Mouse (Mus musculus) liver, embryonic 15.5 days (tissue): ENCODE results near the gene Rbm15b. TPM values are rescaled to one million over a fixed set of nuclear protein-coding genes. Genes with fewer than 3 reads are reported as not detected.

Experiments used
- ATAC-seq: fragments of 200-750 bp; cut with Nextera tagmentation; 2 replicates; pipeline ENCODE4 v1.8.0; 2017; ENCODE audit warnings: moderate number of reproducible peaks, mild to moderate bottlenecking, moderate library complexity; ENCODE audit not compliant: insufficient read depth
- H3K27ac ChIP-seq: fragments of 300-500 bp; sonication (generic); replicated peaks from 2 replicates; pipeline ENCODE4 v1.5.1; 2015; ENCODE audit warnings: mild to moderate bottlenecking, inconsistent platforms
- H3K27me3 ChIP-seq: fragments of 300-500 bp; sonication (generic); 2 replicates; pipeline ENCODE4 v1.6.1; 2015; ENCODE audit warnings: mild to moderate bottlenecking, inconsistent platforms
- H3K36me3 ChIP-seq: fragments of 300-500 bp; sonication (generic); replicated peaks from 2 replicates; pipeline ENCODE4 v1.6.1; 2015; ENCODE audit warnings: moderate library complexity, mild to moderate bottlenecking, inconsistent platforms
- H3K4me1 ChIP-seq: fragments of 300-500 bp; sonication (generic); replicated peaks from 2 replicates; pipeline ENCODE4 v1.6.1; 2015; ENCODE audit warnings: inconsistent platforms
- H3K4me2 ChIP-seq: fragments of 300-500 bp; sonication (generic); 2 replicates; pipeline ENCODE4 v1.6.1; 2015; ENCODE audit warnings: moderate library complexity, mild to moderate bottlenecking, inconsistent platforms
- H3K4me3 ChIP-seq: fragments of 300-500 bp; sonication (generic); replicated peaks from 2 replicates; pipeline ENCODE4 v1.5.1; 2015; ENCODE audit warnings: mild to moderate bottlenecking, inconsistent platforms
- H3K9ac ChIP-seq: fragments of 300-500 bp; sonication (generic); 2 replicates; pipeline ENCODE4 v1.6.1; 2015; ENCODE audit warnings: moderate library complexity, mild to moderate bottlenecking, inconsistent platforms
- H3K9me3 ChIP-seq: fragments of 300-500 bp; sonication (generic); replicated peaks from 2 replicates; pipeline ENCODE4 v1.6.1; 2016; ENCODE audit warnings: inconsistent platforms
- WGBS: fragments of 180-500 bp; shearing (Covaris S2); methylation state at CpG from one replicate; pipeline ENCODE4 v1.1.7; 2015; ENCODE audit warnings: mixed read lengths; ENCODE audit not compliant: insufficient replicate concordance; 5-methylcytosine and 5-hydroxymethylcytosine counted together
- polyA plus RNA-seq: library from polyadenylated mRNA; unstranded; fragments of >200 nt; fragmentation: Nextera tagmentation; extraction: Ambion mirVana; gene quantifications from 2 replicates; pipeline ENCODE4 v1.2.1, GENCODE M21; 2015

Gene Rbm15b
- polyA plus RNA-seq = 2.6 and 3.1 TPM in 2 replicates

DNA sequence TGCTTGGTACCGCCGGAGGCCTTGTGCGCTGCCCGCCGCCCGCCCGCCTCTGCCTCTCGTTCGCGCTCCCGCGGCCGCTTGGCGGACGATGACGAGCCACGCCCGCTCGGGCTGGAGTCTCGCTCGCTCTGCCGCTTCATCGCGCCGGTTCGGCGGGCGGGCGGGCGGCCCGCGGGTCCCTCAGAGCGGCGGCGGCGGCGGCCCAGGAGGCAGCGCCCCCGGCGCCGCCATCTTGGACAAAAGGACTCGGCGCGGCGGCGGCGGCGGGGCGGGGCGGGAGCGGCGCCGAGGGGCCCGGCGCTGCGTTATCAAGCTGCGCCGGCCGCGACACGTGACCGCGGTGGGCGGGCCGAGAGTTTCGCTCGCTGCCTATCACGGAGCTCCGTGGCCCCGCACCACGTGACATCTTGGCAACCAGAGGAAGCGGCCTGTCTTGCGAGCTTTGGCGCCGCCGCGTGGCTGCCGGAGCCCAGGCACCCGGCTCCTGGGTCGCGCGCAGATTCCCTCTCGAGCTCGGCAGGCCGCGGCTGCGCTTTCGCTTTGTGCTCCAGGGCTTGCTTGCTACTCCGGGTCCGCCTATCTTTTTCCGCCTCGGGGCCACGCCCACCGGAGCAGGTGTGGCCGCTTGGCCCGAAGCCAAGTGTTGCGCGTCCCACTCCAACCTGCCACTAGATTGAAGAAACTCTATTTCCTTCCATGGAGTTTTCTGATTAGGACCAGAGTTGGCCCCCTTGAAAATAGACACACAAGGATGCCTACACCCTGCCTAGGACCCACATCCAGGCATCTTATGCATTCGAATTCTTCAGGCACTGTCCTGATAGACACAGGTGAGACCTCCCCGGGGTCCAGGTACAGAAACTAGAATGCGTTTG, at the start of gene Rbm15b:
Rbm15b (minus strand) TSS at position 601 of the 875 bp plus-strand sequence.
- H3K36me3 ChIP-seq = peaks cover 66% of the 10 kb centered on the region
- H3K4me1 ChIP-seq = peaks cover 80% of the 10 kb centered on the region
- WGBS = 1% methylated on average over 100 of the region's 101 CpGs
- H3K9ac ChIP-seq = peak within 1 kb of the TSS; percentile 93
- peak; percentile 64 for ATAC-seq
- peak within 1 kb of the TSS; percentile 95 for H3K4me2 ChIP-seq
- H3K4me3 ChIP-seq = peak within 1 kb of the TSS; percentile 93
- no peaks in the 10 kb centered on the region for H3K9me3 ChIP-seq
- H3K27ac ChIP-seq = peak within 1 kb of the TSS; percentile 95
- no peaks in the 10 kb centered on the region for H3K27me3 ChIP-seq

DNA sequence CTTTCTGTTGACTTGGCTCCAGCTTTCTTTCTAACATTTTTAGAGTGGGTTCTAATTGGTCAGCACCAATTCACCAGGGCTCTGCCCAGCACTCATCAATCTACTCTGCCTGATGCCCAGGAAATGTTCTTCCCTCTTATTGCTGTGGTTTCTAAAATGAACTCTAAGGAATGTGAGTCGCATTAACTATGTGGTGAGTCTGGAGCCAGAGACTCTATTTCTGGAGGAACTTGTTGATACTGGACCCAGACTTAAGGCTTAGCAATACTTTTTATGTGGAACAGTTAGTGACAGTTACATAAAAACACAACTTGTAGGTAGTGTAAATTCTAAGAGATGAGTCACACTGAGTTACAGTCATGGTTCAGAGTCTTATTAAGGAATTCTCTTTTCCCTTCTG, 47.8 kb upstream of the Rbm15b start:
- Histone ChIP-seq H3K36me3 (no peaks in the 10 kb centered on the region), H3K9me3 (no peaks in the 10 kb centered on the region), H3K9ac (no peak overlapping the region), H3K27me3 (no peaks in the 10 kb centered on the region), H3K27ac (no peak overlapping the region), H3K4me1 (no peaks in the 10 kb centered on the region), H3K4me2 (no peak overlapping the region), H3K4me3 (no peak overlapping the region)
- 67% methylated on average over 1 of the region's 1 CpGs for WGBS
- no peak for ATAC-seq

DNA sequence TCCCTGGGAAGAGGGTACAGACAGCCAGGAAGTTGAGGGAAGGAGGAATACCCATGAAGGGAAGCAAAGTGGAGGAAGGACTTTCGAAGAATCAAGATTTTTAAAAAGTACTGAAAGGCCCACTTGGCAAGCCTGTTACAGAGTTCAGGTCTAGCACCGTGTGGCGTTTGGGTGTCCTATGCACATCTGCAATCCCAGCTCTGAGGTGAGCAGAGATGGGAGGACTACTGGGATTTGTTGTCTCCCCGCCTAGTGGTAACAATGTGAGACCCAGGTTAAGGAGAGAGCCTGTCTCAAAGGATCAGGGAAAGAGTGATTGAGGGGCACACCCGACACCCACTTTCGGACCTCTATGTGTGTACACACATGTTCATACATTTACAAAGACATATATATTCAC, 27.6 kb upstream of the Rbm15b start:
- Histone ChIP-seq H3K4me3 (no peak overlapping the region), H3K27ac (no peak overlapping the region), H3K9ac (no peak overlapping the region), H3K9me3 (no peaks in the 10 kb centered on the region), H3K36me3 (no peaks in the 10 kb centered on the region), H3K27me3 (no peaks in the 10 kb centered on the region), H3K4me2 (no peak overlapping the region), H3K4me1 (no peaks in the 10 kb centered on the region)
- ATAC-seq = no peak
- 58% methylated on average over 6 of the region's 6 CpGs for WGBS

GRCm38 (mm10) chr9:106913759-106914158, 26.5 kb upstream of the Rbm15b start:
- no peak overlapping the region for H3K4me3 ChIP-seq
- H3K27me3 ChIP-seq = no peaks in the 10 kb centered on the region
- WGBS = 15% methylated on average over 1 of the region's 1 CpGs
- peaks cover under 1% of the 10 kb centered on the region; the same call in 1 of the 2 replicates for H3K4me1 ChIP-seq
- no peak for ATAC-seq
- no peak overlapping the region for H3K4me2 ChIP-seq
- no peaks in the 10 kb centered on the region for H3K9me3 ChIP-seq
- H3K27ac ChIP-seq = no peak overlapping the region
- no peaks in the 10 kb centered on the region for H3K36me3 ChIP-seq
- no peak overlapping the region for H3K9ac ChIP-seq

GRCm38 (mm10) chr9:106911624-106912023, 24.4 kb upstream of the Rbm15b start:
- no peak overlapping the region for H3K4me3 ChIP-seq
- no peak overlapping the region for H3K27ac ChIP-seq
- no peak overlapping the region for H3K9ac ChIP-seq
- H3K36me3 ChIP-seq = no peaks in the 10 kb centered on the region
- no peaks in the 10 kb centered on the region for H3K9me3 ChIP-seq
- peaks cover 3% of the 10 kb centered on the region; the same call in 1 of the 2 replicates for H3K4me1 ChIP-seq
- WGBS = 56% methylated on average over 1 of the region's 1 CpGs
- no peak overlapping the region for H3K4me2 ChIP-seq
- ATAC-seq = no peak
- H3K27me3 ChIP-seq = no peaks in the 10 kb centered on the region

- H3K27me3 ChIP-seq = no peaks in the 10 kb centered on the region
- H3K4me2 ChIP-seq = no peak overlapping the region
- ATAC-seq = 0 out of 2 replicates have a peak, but pooled peaks have one; percentile 22
- no peak overlapping the region for H3K4me3 ChIP-seq
- H3K9ac ChIP-seq = no peak overlapping the region
- H3K27ac ChIP-seq = no peak overlapping the region
- no peaks in the 10 kb centered on the region for H3K36me3 ChIP-seq
- 12% methylated on average over 5 of the region's 5 CpGs for WGBS
- H3K4me1 ChIP-seq = peaks cover 3% of the 10 kb centered on the region; the same call in 1 of the 2 replicates
- H3K9me3 ChIP-seq = no peaks in the 10 kb centered on the region
These were observed 21.5 kb upstream of the Rbm15b start for GRCm38 (mm10) chr9:106908715-106909114.

DNA sequence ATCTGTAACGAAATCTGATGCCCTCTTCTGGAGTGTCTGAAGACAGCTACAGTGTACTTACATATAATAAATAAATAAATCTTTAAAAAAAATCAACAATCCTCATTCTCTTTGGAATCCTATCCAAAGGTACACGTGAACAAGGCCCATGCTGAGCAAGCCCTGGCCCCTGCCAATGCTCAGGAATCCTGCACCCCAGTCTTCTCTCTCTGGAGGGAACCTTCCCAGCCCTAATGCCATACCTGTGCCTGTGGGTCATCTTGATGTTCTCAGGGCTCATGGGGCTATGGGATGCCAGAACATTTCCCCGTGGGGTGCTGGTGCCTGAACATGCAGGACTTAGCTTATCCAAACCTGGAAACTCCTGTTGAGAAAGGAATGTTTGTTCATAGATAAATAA, 20.9 kb upstream of the Rbm15b start:
- Histone ChIP-seq H3K4me1 (peaks cover 3% of the 10 kb centered on the region; the same call in 1 of the 2 replicates), H3K4me2 (no peak overlapping the region), H3K27ac (no peak overlapping the region), H3K27me3 (no peaks in the 10 kb centered on the region), H3K36me3 (no peaks in the 10 kb centered on the region), H3K9ac (no peak overlapping the region), H3K9me3 (no peaks in the 10 kb centered on the region), H3K4me3 (no peak overlapping the region)
- 52% methylated on average over 3 of the region's 3 CpGs for WGBS
- no peak for ATAC-seq

- 66% methylated on average over 8 of the region's 8 CpGs for WGBS
- Histone ChIP-seq H3K4me2 (no peak overlapping the region), H3K27me3 (no peaks in the 10 kb centered on the region), H3K4me3 (no peak overlapping the region), H3K36me3 (no peaks in the 10 kb centered on the region), H3K9ac (no peak overlapping the region), H3K9me3 (no peaks in the 10 kb centered on the region), H3K4me1 (peaks cover 3% of the 10 kb centered on the region; the same call in 1 of the 2 replicates), H3K27ac (no peak overlapping the region)
- ATAC-seq = no peak
These were observed 19.4 kb upstream of the Rbm15b start for GRCm38 (mm10) chr9:106906597-106906996.

DNA sequence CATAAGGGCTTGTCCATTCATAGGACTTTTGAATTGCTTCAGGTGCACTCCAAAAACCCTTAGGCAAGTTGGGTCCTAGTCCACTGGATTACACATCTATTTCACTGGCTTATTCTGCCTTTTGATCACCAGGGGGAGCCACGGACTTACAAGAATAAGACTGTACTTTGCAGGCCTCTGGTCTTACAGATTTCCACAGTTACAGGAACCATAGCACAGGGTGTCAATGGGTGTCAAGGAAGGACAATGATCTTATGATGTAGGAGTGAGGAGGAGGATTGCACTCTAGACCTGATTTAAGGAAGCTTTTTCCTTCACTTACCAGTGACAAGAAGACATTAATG, 16.5 kb upstream of the Rbm15b start:
- no peak overlapping the region for H3K27ac ChIP-seq
- no peaks in the 10 kb centered on the region for H3K9me3 ChIP-seq
- no peak overlapping the region for H3K4me2 ChIP-seq
- no peak overlapping the region for H3K4me3 ChIP-seq
- WGBS = 4% methylated on average over 1 of the region's 1 CpGs
- no peaks in the 10 kb centered on the region for H3K27me3 ChIP-seq
- H3K9ac ChIP-seq = no peak overlapping the region
- H3K36me3 ChIP-seq = no peaks in the 10 kb centered on the region
- no peak for ATAC-seq
- H3K4me1 ChIP-seq = 0 out of 2 replicates have a peak, but pooled peaks cover 3% of the 10 kb centered on the region

DNA sequence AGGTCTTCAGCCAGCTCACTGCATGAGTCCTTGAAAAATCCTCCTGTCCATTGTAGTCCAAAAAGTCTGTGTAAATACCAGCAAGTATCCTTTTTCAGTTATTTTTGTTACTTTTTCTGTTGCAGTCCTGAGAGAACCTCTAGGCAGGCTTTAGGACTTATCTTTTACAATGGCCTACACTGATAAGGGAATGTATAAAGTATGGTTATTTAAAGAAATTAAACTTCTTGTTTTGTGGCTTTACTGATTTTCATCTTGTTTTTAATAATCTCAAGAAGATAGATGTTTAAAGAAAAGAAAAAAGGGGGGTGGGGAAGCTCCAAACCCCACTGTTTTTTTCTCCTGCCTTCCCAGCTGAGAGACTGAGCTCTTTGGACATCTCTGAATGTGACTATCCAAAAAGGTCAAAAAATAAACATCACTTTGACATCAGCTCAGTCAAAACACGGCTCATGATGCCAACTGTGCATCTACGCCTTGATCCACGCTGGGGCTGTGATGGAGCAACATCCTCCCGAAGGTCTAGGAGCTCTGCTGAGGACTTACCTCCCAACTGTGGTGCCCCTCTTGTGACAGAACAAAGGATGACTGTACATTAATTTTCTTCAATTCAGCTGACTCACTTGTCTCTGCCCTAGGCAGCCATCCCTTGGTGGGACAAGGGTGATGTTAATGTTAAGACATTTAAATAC, 16.0 kb upstream of the Rbm15b start:
- Histone ChIP-seq H3K4me1 (no peaks in the 10 kb centered on the region), H3K4me2 (no peak overlapping the region), H3K27ac (no peak overlapping the region), H3K27me3 (no peaks in the 10 kb centered on the region), H3K36me3 (no peaks in the 10 kb centered on the region), H3K9me3 (no peaks in the 10 kb centered on the region), H3K4me3 (no peak overlapping the region), H3K9ac (no peak overlapping the region)
- ATAC-seq = no peak
- 53% methylated on average over 4 of the region's 4 CpGs for WGBS

DNA sequence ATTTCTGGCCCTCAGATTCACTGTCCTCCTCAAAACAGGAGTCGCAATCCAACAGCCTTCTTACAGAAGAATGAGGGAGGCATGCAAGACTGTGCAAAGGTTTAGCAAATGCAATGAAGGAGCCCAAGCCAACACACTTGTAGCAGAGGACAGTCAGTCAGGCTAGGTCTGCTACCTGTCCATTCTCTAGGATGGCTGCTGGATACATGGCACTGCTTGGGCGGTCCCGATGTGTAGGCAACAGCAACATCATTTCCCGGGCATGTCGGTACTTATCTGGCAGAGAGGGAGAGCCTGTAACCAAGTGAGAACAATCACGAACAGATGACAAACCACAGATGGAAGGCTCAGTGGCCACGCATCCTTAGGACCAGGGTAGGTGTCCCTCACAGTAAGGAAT, 14.4 kb upstream of the Rbm15b start:
- Histone ChIP-seq H3K9me3 (no peaks in the 10 kb centered on the region), H3K27me3 (no peaks in the 10 kb centered on the region), H3K36me3 (no peaks in the 10 kb centered on the region), H3K4me3 (no peak overlapping the region), H3K4me1 (no peaks in the 10 kb centered on the region), H3K4me2 (no peak overlapping the region), H3K27ac (no peak overlapping the region), H3K9ac (no peak overlapping the region)
- 67% methylated on average over 7 of the region's 7 CpGs for WGBS
- no peak for ATAC-seq
